Mouse (Mus musculus): ENCODE data around the gene Cnot6. TPM values are rescaled to one million over a fixed set of nuclear protein-coding genes. Genes with fewer than 3 reads are reported as not detected.

Cnot6 gene
- total RNA-seq, 2 experiments from 2014 or later = 34.5 to 42.0 TPM

DNA sequence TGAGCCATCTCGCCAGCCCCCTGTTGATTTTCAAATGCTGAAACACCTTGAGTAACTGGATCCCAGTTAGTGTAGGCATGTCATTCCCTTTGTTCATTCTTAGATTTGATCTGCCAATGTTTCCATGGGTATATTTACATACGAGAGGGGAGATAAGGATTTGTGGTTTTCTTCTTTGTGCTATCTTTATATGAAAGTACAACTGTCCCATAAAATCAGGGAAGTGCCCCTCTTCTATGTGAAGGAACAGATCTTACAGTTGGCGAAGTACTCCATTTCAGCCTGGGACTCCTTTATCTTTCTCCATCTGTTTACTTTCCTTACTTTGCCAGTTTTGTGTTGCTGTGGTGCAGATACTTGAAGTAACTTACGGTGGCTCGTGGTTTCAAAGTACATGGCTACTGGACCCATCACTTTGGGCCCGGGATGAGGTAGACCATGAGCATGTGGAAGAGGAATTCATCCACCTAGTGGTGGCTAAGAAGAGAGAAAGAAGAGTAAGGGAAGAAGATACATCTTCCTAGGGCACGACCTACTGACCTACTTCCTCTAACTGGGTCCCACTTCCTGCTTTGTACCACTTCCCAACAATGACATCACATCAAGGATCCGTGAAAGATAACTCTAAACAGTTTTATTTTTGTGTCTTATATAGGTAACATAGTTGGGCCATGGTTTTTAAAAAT, 7.1 kb upstream of the Cnot6 start:
- no peak for DNase-seq (ENCODE audit: low spot score in 2 of 2)

DNA sequence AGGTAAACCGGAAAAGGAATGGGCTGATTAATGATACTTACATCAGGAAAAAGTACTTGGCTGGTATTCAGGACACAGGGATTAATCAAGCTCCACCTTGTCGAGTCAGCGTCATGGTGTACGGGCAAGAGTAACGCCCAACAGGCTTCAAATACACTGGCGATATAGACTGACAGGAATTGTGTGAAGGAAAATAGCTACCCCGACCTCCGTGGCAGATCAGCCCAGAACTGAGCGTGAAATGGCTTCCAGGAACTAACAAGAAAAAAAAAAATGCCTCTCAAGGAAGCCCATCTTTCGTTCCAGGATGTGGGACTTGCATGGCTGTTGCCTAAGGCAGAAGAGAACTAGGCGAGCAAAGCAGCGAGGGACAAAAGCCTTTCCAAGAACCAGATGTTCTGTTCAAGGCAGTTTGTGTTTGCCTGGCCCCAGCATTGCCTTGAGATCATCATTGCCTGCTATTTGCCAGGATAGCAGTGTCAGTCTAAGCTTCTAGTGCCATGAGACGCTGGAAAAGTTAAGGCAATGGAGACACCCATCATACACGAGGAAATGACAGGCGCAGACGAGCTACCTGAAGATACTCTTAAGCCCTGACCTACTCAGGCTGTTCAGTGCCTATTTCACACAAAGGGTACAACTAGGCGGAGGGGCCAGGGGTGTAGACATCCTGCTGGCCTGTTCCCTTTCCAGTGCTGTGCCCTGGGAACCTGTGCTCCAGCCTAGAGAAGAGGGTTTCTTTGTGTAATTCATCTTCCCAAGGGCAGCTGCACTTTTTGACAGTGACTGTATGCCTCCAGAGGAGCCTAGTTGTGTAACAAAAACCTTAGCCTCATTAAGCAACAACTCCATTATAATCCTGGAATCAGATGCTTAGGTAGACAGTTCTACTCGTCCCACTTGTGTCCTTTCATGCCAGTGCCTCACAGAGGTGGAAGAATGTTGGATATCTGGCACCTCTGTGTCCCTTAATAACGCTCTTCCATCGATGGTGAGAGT, 1.1 kb upstream of the Cnot6 start:
- peak in 1 of 2 experiments; percentile 23 for DNase-seq (ENCODE audit: low spot score in 2 of 2)

GRCm38 (mm10) chr11:49711981-49712554, 455 bp downstream of the Cnot6 start:
- peak; percentile 32 to 53 for DNase-seq (ENCODE audit: low spot score in 2 of 2)

DNA sequence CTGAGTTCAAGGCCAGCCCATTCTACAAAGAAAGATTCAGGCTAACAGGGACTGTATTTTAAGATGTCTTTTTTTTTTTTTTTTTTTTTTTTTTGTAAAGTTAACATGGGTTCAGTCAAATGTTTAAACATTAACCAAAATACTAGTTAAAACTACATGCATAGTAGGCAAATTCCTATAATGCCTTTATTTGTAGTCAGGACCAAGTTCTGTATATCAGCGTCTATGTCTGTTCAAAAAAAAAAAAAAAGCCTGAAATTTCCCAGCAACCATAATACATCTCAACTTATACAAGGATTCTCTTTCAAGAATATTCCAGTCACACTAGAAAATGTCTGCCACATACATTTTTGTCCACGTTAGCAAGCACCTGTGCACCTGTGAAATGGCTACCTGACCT, 1.9 kb downstream of the Cnot6 start:
- no peak for DNase-seq (ENCODE audit: low spot score in 2 of 2)

DNA sequence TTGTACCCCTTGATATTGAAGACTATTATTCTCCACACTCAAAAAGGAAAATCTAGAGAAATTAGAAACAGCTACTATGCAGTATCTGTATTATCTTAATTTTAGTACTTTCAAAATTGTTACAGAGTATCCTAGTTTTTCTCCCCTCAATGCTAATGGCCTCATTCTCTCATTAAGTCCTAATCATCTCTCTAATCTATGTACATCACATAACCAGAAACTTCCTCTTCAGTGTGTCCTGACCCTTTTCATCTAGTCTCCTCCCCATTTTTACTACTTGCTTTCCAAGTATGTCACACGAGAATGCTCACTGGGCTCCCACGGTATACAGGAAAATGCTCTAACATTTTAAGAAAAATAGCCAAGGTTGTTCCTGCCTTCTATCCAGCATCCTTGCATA, 4.7 kb downstream of the Cnot6 start:
- DNase-seq (ENCODE audit: low spot score in 2 of 2) = no peak

DNA sequence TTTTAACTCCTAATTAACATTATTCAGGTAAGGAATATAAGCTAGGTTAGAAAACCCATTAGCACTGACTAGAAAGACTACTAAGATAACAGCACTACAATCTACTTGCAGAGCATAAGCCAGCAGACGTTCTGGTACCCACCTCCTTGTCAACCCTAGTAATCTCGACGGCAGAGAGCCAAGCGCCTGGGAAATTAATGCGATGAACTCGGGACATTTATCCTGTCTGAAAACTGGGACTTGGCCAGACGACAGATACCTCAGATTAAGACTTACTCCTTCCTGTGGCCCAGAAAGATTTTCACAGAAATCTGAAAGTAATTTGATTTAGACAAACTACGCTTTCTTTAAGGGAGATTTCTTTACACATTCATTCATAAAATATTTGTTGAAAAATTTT, 7.7 kb downstream of the Cnot6 start:
- no peak for DNase-seq (ENCODE audit: low spot score in 2 of 2)

DNA sequence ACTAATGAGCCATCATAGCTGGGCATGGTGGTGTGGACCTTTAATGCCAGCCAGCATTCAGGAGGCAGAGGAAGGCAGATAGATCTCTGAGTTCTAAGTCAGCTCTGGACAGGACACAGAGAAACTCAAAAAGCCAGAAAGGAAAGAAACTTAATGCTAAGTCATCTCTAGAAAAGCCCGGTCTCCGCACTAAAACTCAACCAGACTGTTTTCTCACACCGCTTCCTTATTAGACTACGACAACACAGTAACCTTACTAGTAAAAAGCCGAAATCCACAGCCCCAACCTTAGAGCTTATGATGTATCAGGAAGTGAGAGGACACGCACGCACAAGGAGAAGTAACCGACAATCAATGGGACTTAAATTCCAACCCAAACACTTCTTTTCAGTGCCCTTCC, 10.5 kb downstream of the Cnot6 start:
- DNase-seq (ENCODE audit: low spot score in 2 of 2) = no peak

GRCm38 (mm10) chr11:49699079-49699478, 13.4 kb downstream of the Cnot6 start:
- DNase-seq (ENCODE audit: low spot score in 2 of 2) = no peak

- no peak for DNase-seq (ENCODE audit: low spot score in 2 of 2)
Measured at GRCm38 (mm10) chr11:49697779-49698178, 14.7 kb downstream of the Cnot6 start.

- no peak for DNase-seq (ENCODE audit: low spot score in 2 of 2)
Measured at GRCm38 (mm10) chr11:49696472-49696871, 16.1 kb downstream of the Cnot6 start.

- DNase-seq (ENCODE audit: low spot score in 2 of 2) = no peak
Measured at GRCm38 (mm10) chr11:49695695-49696094, 16.8 kb downstream of the Cnot6 start.

GRCm38 (mm10) chr11:49695013-49695412, 17.5 kb downstream of the Cnot6 start:
- DNase-seq (ENCODE audit: low spot score in 2 of 2) = no peak

GRCm38 (mm10) chr11:49684237-49684973, 28.1 kb downstream of the Cnot6 start:
- DNase-seq (ENCODE audit: low spot score in 2 of 2) = no peak

DNA sequence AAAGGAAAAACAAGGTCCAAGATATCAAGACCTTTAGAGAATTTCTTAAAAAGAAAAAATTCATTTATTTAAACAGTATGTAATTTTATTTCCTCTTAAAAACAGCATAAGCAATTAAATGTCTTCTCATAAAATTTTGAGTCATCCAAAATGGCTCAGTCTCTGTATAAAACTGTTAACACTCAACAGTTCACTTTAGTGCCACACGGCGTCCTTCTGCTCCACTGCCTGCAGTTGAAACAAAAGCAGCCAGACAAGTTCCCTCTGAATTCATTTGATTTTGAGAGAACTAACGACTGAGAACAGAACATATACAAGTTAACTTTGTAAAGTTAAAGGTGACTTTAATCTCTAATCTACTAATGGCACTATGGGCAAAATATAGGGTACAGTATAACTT, 39.1 kb downstream of the Cnot6 start:
- DNase-seq (ENCODE audit: low spot score in 2 of 2) = no peak

- DNase-seq (ENCODE audit: low spot score in 2 of 2) = no peak
Measured at GRCm38 (mm10) chr11:49665462-49665861, 47.1 kb downstream of the Cnot6 start.

DNA sequence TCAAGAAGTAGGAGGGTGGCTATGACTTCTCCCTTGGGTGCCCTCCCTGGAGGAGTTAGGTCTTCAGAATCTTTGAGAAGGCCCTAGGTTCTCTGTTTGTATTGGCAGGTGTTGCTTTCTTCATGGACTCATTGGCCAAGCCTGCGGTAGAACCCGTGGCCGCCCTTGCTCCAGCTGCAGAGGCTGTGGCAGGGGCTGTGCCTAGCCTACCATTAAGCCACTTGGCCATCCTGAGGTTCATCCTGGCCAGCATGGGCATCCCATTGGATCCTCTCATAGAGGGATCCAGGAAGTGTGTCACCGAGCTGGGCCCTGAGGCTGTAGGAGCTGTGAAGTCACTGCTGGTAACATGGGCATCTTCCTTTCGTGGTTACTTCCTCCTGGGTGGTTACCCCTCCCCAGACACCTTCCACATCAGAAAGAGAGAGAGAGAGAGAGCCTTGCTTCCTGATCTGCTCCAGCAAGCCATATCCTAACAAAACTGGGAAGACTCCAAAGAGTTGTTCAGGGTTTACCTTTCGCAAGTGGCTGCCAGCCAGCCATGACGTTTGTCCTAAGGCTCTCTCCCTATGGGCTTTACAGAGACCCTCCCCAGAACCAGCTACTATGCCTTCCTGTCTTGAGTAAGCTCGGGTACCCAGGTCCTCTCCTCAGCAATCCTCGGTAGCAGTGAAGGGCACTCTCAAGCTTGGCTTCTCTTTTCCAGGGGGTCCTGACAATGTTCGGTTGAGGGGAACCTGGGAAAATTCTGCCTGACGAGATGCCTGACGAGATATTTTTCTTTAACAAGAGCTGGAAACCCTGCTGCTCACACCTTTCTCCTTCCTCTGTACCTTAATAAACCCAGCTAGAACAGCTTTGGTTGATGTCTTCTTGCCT, 48.0 kb downstream of the Cnot6 start:
- DNase-seq (ENCODE audit: low spot score in 2 of 2) = no peak

GRCm38 (mm10) chr11:49663310-49663709, 49.2 kb downstream of the Cnot6 start, which contains the start of gene Scgb3a1:
Scgb3a1 (plus strand) TSS chr11:49663610.
- DNase-seq (ENCODE audit: low spot score in 2 of 2) = no peak

DNA sequence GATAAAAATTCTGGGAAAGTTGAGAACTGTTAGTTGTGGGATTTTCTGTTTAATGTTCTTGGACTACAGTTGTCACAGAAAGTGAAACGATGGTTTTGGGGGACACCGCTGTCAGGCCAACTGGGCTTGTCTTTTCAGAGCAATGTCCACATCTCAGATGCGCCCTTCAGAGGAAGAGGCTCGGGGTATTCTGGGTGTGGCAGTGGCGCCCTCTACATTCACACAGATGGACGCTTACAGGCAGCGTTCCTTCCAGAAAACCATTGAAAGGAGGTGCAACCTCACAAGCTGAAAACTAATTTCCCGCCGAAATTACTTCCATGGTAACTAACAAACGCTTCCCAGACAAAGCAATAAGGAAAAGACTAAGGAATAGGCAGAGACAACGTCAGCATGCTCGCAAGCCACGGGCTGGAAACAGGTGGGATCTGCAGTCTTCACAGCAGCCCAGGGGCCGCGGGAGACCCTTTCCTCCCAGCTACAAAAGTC, 50.2 kb downstream of the Cnot6 start:
- DNase-seq (ENCODE audit: low spot score in 2 of 2) = no peak

DNA sequence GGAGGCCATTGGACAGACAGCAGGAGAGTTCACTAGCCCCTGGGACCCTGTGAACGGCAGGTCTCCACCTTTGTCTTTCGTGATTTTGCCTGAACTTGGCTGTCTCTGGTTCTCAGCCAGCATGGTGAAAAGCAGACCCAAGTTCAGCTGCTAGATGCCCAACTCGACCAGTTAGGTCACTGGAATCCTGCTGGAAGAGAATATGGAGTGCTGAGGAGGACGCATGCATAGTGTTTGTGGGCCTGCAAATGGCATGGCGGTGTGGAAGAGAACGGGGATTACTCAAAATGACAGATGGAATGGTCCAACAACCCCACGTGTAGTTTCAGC, 53.1 kb downstream of the Cnot6 start:
- no peak for DNase-seq (ENCODE audit: low spot score in 2 of 2)

All from adrenal gland, adult 18-20 months (tissue).